Mouse (Mus musculus): Measurements from ENCODE around the gene D630039A03Rik. TPM values are rescaled to one million over a fixed set of nuclear protein-coding genes. Genes with fewer than 3 reads are reported as not detected.
A peak's percentile ranks its signal among the peaks of the same experiment; 100 is the strongest.

Gene D630039A03Rik
- polyA plus RNA-seq (2015; fragmentation: Nextera tagmentation; extraction: Ambion mirVana), result 0.07 and 0.19 TPM in 2 replicates

DNA sequence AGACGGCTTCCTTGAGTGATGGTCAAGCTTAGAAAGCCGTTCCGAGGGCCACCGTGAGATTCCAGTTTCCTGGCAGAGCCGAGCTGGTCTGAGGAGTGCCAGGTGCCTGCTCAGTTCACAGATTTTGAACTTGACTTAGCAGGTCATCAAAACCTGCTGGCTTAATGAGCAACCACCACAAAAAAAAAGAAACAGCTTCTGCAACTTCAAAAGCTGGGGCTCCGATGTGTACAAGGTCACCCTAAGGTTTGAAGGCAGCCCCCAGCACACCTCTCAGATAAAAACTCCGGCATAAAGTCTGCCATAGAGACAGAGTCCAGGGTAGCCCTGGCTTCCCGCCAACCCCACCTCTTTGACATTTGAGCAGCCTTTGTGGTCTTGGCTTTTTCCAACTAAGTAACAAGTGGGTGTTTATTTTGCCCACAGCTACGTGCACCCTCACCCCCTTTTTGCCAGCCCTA lies at the start of gene D630039A03Rik:
TSS of gene D630039A03Rik (minus strand) at position 97 of the 461 bp plus-strand sequence.
- Histone ChIP-seq H3K4me1 (replicated peaks) (0 out of 2 replicates have a peak, but pooled peaks cover 5% of the 10 kb centered on the region), H3K27ac (replicated peaks) (no peak within 1 kb of the TSS), H3K36me3 (no peaks in the 10 kb centered on the region), H3K27me3 (no peaks in the 10 kb centered on the region), H3K9ac (no peak within 1 kb of the TSS), H3K9me3 (no peaks in the 10 kb centered on the region), H3K4me3 (no peak within 1 kb of the TSS), H3K4me2 (peak within 1 kb of the TSS; percentile 28)
- WGBS, result 28% methylated on average over 9 of the region's 9 CpGs
- ATAC-seq (ENCODE audit: low FRiP score, low read depth), result no peak

GRCm38 (mm10) chr4:57965516-57965915 lies 49.4 kb upstream of the D630039A03Rik start:
- no peak overlapping the region for H3K27ac ChIP-seq (replicated peaks)
- H3K4me3 ChIP-seq, result no peak overlapping the region
- H3K4me1 ChIP-seq (replicated peaks), result no peaks in the 10 kb centered on the region
- H3K4me2 ChIP-seq, result no peak overlapping the region
- ATAC-seq (ENCODE audit: low FRiP score, low read depth), result no peak
- H3K36me3 ChIP-seq, result no peaks in the 10 kb centered on the region
- 95% methylated on average over 4 of the region's 4 CpGs for WGBS
- H3K27me3 ChIP-seq, result no peaks in the 10 kb centered on the region
- H3K9me3 ChIP-seq, result no peaks in the 10 kb centered on the region
- H3K9ac ChIP-seq, result no peak overlapping the region

DNA sequence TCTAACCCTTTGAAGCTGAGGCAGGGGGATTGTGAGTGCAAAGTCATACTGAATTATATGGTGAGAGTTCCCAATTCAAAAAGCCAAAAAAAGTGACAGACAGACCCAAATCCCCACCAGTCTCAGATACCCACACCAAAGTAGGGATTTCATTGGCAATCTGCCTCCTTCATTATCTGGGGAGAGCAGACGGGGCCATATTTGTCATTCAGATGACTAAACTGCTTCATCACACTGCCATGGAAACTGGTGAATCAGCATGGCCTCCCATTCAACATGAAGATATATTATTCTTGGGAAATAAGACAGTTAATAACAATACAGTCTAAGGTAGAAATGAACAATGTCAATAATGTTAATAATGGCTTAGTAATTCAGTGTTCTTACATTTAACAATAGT lies 48.0 kb upstream of the D630039A03Rik start:
- Histone ChIP-seq H3K4me1 (replicated peaks) (no peaks in the 10 kb centered on the region), H3K9ac (no peak overlapping the region), H3K27me3 (no peaks in the 10 kb centered on the region), H3K4me2 (no peak overlapping the region), H3K9me3 (no peaks in the 10 kb centered on the region), H3K27ac (replicated peaks) (no peak overlapping the region), H3K36me3 (no peaks in the 10 kb centered on the region), H3K4me3 (no peak overlapping the region)
- no peak for ATAC-seq (ENCODE audit: low FRiP score, low read depth)
- WGBS, result 9% methylated on average over 1 of the region's 1 CpGs

DNA sequence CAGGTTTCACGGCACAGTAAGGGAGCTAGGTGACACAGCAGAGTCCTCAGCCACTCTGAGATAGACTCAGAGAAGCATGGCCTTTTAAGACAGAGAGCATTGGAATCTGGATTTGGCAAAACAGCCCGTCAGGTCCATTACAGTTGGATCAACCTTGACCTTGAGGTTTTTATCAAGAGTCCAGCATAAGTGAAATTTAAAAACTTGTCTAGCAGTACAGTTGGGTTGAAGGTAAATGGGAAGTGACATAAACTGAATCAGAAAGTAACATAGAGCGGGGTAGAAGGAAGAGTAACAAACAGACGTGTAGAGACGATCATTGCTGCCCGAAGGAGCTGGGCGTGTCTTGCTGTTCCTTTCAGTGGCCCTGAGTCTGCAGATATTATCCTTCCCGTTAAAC lies 43.0 kb upstream of the D630039A03Rik start:
- Histone ChIP-seq H3K27me3 (no peaks in the 10 kb centered on the region), H3K9ac (no peak overlapping the region), H3K4me3 (no peak overlapping the region), H3K36me3 (no peaks in the 10 kb centered on the region), H3K4me2 (no peak overlapping the region), H3K4me1 (replicated peaks) (peaks cover 24% of the 10 kb centered on the region), H3K27ac (replicated peaks) (no peak overlapping the region), H3K9me3 (no peaks in the 10 kb centered on the region)
- 89% methylated on average over 8 of the region's 8 CpGs for WGBS
- ATAC-seq (ENCODE audit: low FRiP score, low read depth), result no peak

GRCm38 (mm10) chr4:57958098-57958497 lies 42.0 kb upstream of the D630039A03Rik start:
- no peak overlapping the region for H3K4me2 ChIP-seq
- no peaks in the 10 kb centered on the region for H3K36me3 ChIP-seq
- H3K4me1 ChIP-seq (replicated peaks), result peaks cover 32% of the 10 kb centered on the region
- H3K4me3 ChIP-seq, result no peak overlapping the region
- ATAC-seq (ENCODE audit: low FRiP score, low read depth), result no peak
- H3K27ac ChIP-seq (replicated peaks), result no peak overlapping the region
- H3K9me3 ChIP-seq, result no peaks in the 10 kb centered on the region
- H3K27me3 ChIP-seq, result no peaks in the 10 kb centered on the region
- no peak overlapping the region for H3K9ac ChIP-seq
- 82% methylated on average over 9 of the region's 9 CpGs for WGBS

- Histone ChIP-seq H3K36me3 (no peaks in the 10 kb centered on the region), H3K9ac (peak overlapping the region; percentile 83; the same call in 1 of the 2 replicates), H3K4me3 (peak overlapping the region; percentile 63), H3K27ac (replicated peaks) (peak overlapping the region; percentile 83), H3K27me3 (no peaks in the 10 kb centered on the region), H3K4me1 (replicated peaks) (peaks cover 32% of the 10 kb centered on the region), H3K9me3 (no peaks in the 10 kb centered on the region), H3K4me2 (peak overlapping the region; percentile 89)
- WGBS, result 46% methylated on average over 11 of the region's 11 CpGs
- ATAC-seq (ENCODE audit: low FRiP score, low read depth), result no peak
Measured at GRCm38 (mm10) chr4:57957200-57958085, 41.3 kb upstream of the D630039A03Rik start.

- WGBS, result under 1% methylated on average over 68 of the region's 71 CpGs
- Histone ChIP-seq H3K4me2 (peak within 1 kb of the TSS; percentile 89), H3K27ac (replicated peaks) (peak within 1 kb of the TSS; percentile 83), H3K9ac (peak within 1 kb of the TSS; percentile 83), H3K36me3 (peaks cover 7% of the 10 kb centered on the region), H3K4me1 (replicated peaks) (peaks cover 32% of the 10 kb centered on the region), H3K9me3 (no peaks in the 10 kb centered on the region), H3K27me3 (no peaks in the 10 kb centered on the region), H3K4me3 (peak within 1 kb of the TSS; percentile 63)
- peak; percentile 96 for ATAC-seq (ENCODE audit: low FRiP score, low read depth)
Measured at GRCm38 (mm10) chr4:57956029-57956960, 40.2 kb upstream of the D630039A03Rik start, which contains the start of gene Txn1. Gene Txn1 (minus strand): TSS chr4:57956411.

DNA sequence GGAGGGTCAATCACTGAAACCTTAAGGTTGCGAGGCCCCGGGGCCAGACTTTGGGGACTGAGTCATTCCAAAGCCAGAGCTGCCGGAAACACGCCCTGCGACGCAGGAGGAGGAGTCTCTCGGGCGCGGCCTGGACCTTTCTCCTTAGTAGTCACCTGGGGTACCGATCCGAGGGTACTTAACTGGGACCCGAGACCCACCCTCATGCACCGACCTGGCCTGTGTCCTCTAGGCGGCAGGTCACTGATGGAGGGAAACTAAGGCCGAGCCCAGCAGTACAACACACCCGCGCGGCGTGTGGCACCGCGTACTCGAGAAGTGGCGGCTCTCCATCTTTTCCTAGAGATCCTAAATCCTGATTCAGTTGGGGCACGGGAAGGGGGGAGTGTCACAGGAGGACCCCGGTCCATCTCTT lies 39.5 kb upstream of the D630039A03Rik start:
- Histone ChIP-seq H3K27ac (replicated peaks) (peak overlapping the region; percentile 83), H3K4me3 (peak overlapping the region; percentile 63), H3K9ac (peak overlapping the region; percentile 83), H3K27me3 (no peaks in the 10 kb centered on the region), H3K4me1 (replicated peaks) (peaks cover 32% of the 10 kb centered on the region), H3K4me2 (peak overlapping the region; percentile 89), H3K36me3 (peaks cover 15% of the 10 kb centered on the region), H3K9me3 (no peaks in the 10 kb centered on the region)
- peak; percentile 32 for ATAC-seq (ENCODE audit: low FRiP score, low read depth)
- under 1% methylated on average over 25 of the region's 25 CpGs for WGBS

DNA sequence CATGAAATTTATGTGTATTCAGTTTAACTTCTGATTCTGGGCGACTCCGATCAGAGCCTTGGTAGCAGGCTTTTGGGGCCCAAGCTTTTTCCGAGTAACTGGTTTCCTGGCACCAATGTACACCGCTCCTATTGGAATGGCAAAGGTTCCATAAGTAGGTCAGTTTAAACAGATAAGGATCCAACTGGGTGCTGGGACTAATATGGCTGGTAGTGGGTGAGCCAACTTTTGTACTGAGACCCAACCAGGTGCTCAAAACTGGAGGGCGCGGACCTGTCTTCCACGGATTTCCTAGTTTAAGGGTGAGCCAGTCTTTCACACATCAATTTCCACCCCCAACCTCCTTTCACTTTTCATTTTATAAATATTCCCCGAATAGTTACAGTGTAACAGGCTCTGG lies 38.9 kb upstream of the D630039A03Rik start:
- ATAC-seq (ENCODE audit: low FRiP score, low read depth), result no peak
- H3K36me3 ChIP-seq, result peaks cover 20% of the 10 kb centered on the region
- no peaks in the 10 kb centered on the region for H3K9me3 ChIP-seq
- peak overlapping the region; percentile 83 for H3K9ac ChIP-seq
- H3K4me1 ChIP-seq (replicated peaks), result peaks cover 32% of the 10 kb centered on the region
- H3K27me3 ChIP-seq, result no peaks in the 10 kb centered on the region
- no peak overlapping the region for H3K27ac ChIP-seq (replicated peaks)
- peak overlapping the region; percentile 63 for H3K4me3 ChIP-seq
- WGBS, result 77% methylated on average over 8 of the region's 8 CpGs
- peak overlapping the region; percentile 89 for H3K4me2 ChIP-seq

DNA sequence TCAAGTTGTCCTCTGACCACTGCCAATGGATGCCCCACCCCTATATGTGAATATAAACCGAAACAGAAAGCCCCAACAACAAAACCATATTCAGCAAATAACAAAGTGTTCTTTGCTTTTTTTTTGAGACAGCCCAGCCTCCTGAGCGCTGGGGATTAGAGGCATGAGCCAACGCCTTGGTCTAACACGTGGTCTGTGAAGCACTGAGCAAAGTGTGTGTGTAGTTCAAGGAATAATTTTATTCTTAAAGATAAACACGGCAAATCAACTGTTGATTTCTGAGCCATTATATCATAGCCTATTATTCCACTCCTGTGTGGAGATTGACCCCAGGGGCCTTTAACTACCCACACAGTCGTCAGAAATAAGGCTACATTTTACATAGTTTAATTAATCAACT lies 38.5 kb upstream of the D630039A03Rik start:
- Histone ChIP-seq H3K27ac (replicated peaks) (no peak overlapping the region), H3K36me3 (peaks cover 24% of the 10 kb centered on the region), H3K4me1 (replicated peaks) (peaks cover 32% of the 10 kb centered on the region), H3K4me2 (peak overlapping the region; percentile 89), H3K27me3 (no peaks in the 10 kb centered on the region), H3K4me3 (peak overlapping the region; percentile 63), H3K9me3 (no peaks in the 10 kb centered on the region), H3K9ac (no peak overlapping the region)
- ATAC-seq (ENCODE audit: low FRiP score, low read depth), result no peak
- 77% methylated on average over 6 of the region's 6 CpGs for WGBS

DNA sequence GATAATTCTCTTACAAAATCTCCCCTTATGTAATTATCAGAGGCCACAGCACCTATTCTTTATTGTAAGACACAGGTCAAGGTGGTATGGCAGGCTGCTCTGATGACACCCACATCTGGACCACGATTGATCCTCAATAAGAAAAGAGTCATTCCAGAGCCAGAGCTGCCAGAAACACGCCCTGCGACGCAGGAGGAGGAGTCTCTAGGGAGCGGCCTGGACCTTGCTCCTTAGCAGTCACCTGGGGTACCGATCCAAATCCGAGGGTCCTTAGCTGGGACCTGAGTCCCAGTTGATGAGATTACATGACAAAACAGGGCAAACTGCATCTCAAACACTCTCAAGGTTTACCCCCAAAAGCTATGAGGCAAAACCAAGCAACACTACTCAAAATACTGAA lies 37.7 kb upstream of the D630039A03Rik start:
- Histone ChIP-seq H3K4me1 (replicated peaks) (peaks cover 32% of the 10 kb centered on the region), H3K4me3 (no peak overlapping the region), H3K27ac (replicated peaks) (no peak overlapping the region), H3K27me3 (no peaks in the 10 kb centered on the region), H3K36me3 (peaks cover 29% of the 10 kb centered on the region), H3K9me3 (no peaks in the 10 kb centered on the region), H3K4me2 (peak overlapping the region; percentile 89), H3K9ac (no peak overlapping the region)
- 89% methylated on average over 7 of the region's 7 CpGs for WGBS
- no peak for ATAC-seq (ENCODE audit: low FRiP score, low read depth)

Measured in hindbrain, embryonic 15.5 days (tissue).